Mouse (Mus musculus): ENCODE results near the gene Eid2.

- TF ChIP-seq CTCF (IDR thresholded peaks at IDR 0.05; ENCODE audit: control insufficient read depth, insufficient read depth, insufficient replicate concordance, low read depth, low read length) (no peak), POLR2A (IDR thresholded peaks at IDR 0.05; ENCODE audit: control insufficient read depth, low read depth, low read length) (no peak)
Measured at GRCm38 (mm10) chr7:28311151-28311925, 43.7 kb downstream of the Eid2 start.
